Mouse (Mus musculus) layer of hippocampus, adult 2 months (tissue): ENCODE results near the gene Tmem171. TPM values are rescaled to one million over a fixed set of nuclear protein-coding genes. Genes with fewer than 3 reads are reported as not detected.

Experiments
- DNase-seq, 2 experiments: peaks; one replicate each; pipeline ENCODE4 v3.0.0; 2022; ENCODE audit warnings: low spot score in 2 of 2
- H3K27ac ChIP-seq: fragments of 200-600 bp; 2 replicates; pipeline ENCODE4 v1.8.1; 2022
- H3K4me3 ChIP-seq: fragments of 200-600 bp; 2 replicates; pipeline ENCODE4 v1.8.1; 2022; ENCODE audit warnings: mild to moderate bottlenecking
- CTCF ChIP-seq: fragments of 200-600 bp; conservative IDR thresholded peaks from 2 replicates; pipeline ENCODE4 v1.8.1; 2022; ENCODE audit warnings: antibody characterized with exemption, mild to moderate bottlenecking, moderate library complexity
- total RNA-seq, 2 experiments: library from RNA; stranded (reverse); gene quantifications; 2 replicates each; pipeline ENCODE4 v1.2.3; 2021

Gene Tmem171
- total RNA-seq, 2 experiments from 2014 or later = 1.7 to 1.8 TPM

DNA sequence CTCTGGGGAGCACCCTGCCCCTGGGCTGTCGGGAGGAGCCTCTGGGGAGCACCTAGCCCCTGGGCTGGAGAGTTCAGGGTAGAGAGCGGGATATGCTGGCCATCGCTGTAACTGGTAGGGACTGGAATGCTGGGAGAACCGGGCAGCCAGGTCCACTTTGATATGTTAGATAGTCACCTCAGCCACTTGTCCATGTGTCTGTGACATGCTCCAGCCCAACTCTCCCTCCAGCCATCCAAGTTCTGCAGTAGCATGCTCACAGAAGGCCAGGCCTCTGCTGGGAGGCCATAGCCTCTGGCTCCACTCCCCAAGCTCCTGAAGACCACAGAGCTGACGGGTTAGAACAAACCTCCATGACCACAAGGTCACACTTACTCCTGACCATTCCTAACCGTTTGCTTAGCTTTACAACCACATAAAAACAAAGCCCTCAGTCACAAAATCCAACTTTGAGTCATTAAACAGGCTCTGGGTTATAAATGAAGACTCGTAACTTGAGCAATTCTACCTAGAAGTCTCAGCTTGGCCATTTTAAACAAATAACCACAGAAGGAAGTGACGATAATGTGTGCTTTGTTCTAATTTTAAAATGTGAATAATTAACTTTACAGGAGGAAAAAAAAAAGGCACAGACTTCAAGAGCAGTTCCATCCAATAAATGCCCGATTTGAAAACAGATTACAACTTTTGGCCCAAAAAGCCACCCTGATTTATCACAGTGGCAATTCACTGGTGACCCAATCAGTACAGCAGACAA, 10.3 kb downstream of the Tmem171 start:
- Histone ChIP-seq H3K4me3 (no peak overlapping the region), H3K27ac (no peak overlapping the region)
- DNase-seq = no peak
- TF ChIP-seq CTCF = no peak

DNA sequence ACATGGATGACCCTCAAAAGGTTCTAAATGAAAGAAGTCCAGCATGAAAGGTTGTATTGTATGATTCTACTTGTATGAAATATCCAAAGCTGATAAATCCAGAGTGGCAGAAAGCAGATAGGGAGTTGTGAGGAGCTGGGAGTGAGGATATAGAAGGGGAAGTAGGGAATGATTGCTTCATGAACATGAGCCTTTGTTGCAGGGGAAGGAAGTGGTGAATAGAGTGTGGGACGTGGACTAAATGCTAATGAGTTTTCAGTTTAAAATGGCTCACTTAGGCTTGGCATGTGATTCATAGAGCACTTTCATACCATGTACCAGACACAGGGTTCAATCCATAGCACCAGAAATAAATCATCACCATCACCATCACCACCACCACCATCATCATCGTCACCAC, 11.2 kb downstream of the Tmem171 start:
- no peak for DNase-seq
- H3K27ac ChIP-seq = no peak overlapping the region
- TF ChIP-seq CTCF = no peak
- no peak overlapping the region for H3K4me3 ChIP-seq

DNA sequence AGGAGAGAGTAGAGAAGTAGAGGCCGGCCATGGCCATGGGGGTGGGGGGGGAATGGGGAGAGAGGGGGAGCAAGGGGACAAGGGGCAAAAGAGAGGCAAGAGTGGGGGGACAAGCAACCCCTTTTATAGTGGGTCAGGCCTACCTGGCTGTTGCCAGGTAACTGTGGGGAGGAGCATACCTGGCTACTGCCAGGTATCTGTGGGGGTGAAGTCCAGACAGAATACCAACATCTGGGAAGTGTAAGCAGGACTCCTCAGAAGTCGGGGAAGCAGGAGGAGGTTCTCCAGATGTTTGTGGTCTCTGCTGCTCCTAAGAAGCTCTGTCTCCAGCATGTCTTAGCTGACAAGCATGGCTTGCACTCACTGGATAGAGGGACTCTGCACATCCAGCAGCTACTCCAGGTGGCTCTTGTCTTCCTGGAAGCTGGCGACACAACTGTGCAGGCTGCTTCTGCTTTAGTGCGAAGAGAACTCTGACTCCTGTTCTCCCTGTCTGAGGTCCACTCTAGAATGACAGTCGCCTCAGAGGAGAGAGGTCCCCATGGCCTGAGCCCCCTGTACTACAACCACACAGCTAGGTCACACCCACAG, 14.1 kb downstream of the Tmem171 start:
- H3K27ac ChIP-seq = no peak overlapping the region
- no peak for DNase-seq
- no peak for TF ChIP-seq CTCF
- H3K4me3 ChIP-seq = no peak overlapping the region

- no peak overlapping the region for H3K4me3 ChIP-seq
- no peak for DNase-seq
- TF ChIP-seq CTCF = no peak
- no peak overlapping the region for H3K27ac ChIP-seq
These were observed 15.0 kb downstream of the Tmem171 start for GRCm38 (mm10) chr13:98679631-98680041.

GRCm38 (mm10) chr13:98679230-98679629, 15.4 kb downstream of the Tmem171 start:
- Histone ChIP-seq H3K4me3 (no peak overlapping the region), H3K27ac (no peak overlapping the region)
- no peak for TF ChIP-seq CTCF
- DNase-seq = no peak

DNA sequence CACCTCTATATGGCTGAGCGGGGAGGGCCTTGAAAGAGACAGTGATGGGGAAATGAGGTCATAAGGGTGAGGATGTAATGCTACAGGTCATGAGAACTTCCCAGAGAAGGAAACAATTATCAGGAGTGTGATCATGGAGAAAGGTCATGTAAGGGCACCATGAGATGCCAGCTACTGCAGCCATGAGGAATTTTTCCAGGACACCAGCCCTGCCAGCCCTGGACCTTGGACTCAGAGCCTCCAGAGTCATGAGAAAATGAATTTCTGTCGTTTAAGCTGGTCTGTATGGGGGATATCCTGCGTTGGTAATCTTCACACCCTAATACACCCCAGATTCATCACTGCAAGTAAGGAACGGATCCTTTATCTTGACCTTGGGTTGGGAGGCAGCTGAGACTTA, 20.7 kb downstream of the Tmem171 start:
- Histone ChIP-seq H3K27ac (no peak overlapping the region), H3K4me3 (no peak overlapping the region)
- no peak for TF ChIP-seq CTCF
- DNase-seq = no peak

DNA sequence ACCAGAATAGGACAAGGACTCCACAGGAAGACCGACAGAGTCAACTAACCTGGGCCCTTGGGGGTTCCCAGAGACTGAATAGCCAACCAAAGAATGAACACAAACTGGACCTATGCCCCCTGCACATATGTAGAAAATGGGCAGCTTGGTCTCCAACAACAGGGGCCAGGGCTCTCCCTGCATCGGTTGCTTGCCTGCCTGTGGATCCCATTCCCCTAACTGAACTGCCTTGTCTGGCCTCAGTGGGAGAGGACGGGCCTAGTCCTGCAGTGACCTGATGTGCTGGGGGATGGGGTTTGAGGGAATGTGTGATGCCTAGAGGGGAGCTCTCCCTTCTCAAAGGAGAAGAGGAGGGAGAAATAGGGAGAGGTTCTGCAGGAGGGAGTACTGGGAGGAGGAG, 25.3 kb downstream of the Tmem171 start:
- DNase-seq = no peak
- Histone ChIP-seq H3K27ac (no peak overlapping the region), H3K4me3 (no peak overlapping the region)
- TF ChIP-seq CTCF = no peak

GRCm38 (mm10) chr13:98667316-98667715, 27.3 kb downstream of the Tmem171 start:
- Histone ChIP-seq H3K27ac (peak overlapping the region; percentile 71), H3K4me3 (no peak overlapping the region)
- TF ChIP-seq CTCF = no peak
- DNase-seq = no peak

- no peak overlapping the region for H3K4me3 ChIP-seq
These were observed 29.4 kb downstream of the Tmem171 start for GRCm38 (mm10) chr13:98665240-98665639.

DNA sequence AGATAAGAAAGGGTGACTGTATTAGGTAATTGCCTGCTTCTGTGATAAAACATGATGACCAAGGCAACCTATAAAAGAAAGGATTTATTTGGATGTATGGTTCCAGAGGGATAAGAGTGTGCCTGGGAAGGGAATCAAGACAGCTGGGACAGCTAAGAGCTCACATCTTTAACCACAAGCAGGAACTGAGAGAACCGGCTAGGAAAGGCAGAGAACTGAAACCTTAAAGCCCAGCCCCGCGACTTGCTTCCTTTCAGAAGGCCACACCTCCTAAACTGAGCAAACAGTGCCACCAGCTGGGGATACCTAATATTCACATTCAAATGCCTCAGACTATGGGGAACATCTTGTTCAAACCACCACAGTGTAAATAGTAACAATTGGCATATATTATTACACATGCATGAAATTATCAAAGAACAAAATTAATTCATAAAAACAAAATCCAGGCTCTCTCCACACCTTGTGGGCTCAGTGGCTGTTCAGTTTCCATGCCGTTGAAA, 32.4 kb downstream of the Tmem171 start:
- H3K4me3 ChIP-seq = no peak overlapping the region
- no peak for DNase-seq
- peak; percentile 17; the same call in 1 of the 2 replicates for TF ChIP-seq CTCF

More at GRCm38 (mm10) chr13:98665240-98665639, 29.4 kb downstream of the Tmem171 start:
- H3K27ac ChIP-seq = no peak overlapping the region
- DNase-seq = no peak
- TF ChIP-seq CTCF = no peak

DNA sequence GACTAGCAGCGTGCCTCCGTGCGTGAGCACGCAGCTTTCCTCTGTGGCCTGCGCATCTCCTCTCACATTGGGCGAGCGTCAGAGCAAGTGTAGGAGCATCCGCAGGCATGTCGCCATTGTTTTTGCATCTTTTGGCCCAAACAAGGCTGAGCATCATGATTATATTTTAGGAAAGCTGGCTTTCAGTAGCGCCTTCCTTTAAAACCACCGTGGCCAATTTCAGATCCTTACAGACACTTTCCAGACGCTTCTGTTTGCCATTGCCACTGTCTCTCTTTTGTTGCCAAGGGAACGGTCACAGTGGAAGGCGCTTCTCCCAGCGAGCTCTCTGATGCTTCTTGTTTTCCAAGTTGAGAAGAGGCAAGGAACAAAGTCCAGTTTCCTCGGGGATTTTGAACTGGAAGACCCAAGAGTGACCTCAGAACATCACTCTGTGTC, 38.6 kb downstream of the Tmem171 start:
- peak in 1 of 2 experiments; percentile 42 for DNase-seq
- Histone ChIP-seq H3K27ac (peak overlapping the region; percentile 49), H3K4me3 (no peak overlapping the region)
- TF ChIP-seq CTCF = no peak

More for the DNA sequence above, 32.4 kb downstream of the Tmem171 start:
- no peak overlapping the region for H3K27ac ChIP-seq

DNA sequence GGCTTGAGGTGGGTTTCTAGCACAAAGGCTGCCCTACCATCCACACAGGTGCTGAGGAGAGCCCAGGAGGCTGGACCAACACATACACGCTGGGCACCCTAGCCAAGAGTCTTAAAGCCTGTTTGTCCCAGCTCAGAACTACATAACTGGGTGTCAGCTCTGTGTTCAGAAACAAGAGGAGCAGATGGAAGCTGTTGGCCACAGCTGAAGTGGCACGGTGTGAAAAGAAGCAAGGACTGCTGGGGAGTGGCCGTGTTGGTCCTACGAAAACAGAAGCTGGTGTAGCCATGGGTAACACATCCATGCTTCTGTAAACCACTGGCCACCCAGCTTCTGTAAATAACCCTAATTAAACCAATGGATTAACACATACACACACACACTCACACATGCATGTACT, 39.3 kb downstream of the Tmem171 start:
- Histone ChIP-seq H3K27ac (peak overlapping the region; percentile 49; the same call in 1 of the 2 replicates), H3K4me3 (no peak overlapping the region)
- no peak for TF ChIP-seq CTCF
- no peak for DNase-seq

GRCm38 (mm10) chr13:98654129-98654939, 40.3 kb downstream of the Tmem171 start:
- no peak for TF ChIP-seq CTCF

More at GRCm38 (mm10) chr13:98654129-98654939, 40.3 kb downstream of the Tmem171 start:
- Histone ChIP-seq H3K4me3 (no peak overlapping the region), H3K27ac (peak overlapping the region; percentile 14; the same call in 1 of the 2 replicates)
- no peak for DNase-seq
